Mouse (Mus musculus) lung, adult 2 months (tissue): ENCODE data around the gene Rep15.

Source experiments
- CTCF ChIP-seq: fragments of 200-500 bp; IDR thresholded peaks from 2 replicates; pipeline ENCODE4 v1.5.1; 2011; ENCODE audit warnings: mild to moderate bottlenecking, low read length, control low read depth; ENCODE audit not compliant: insufficient read depth
- POLR2A ChIP-seq: fragments of 200-500 bp; IDR thresholded peaks from 2 replicates; pipeline ENCODE4 v1.6.1; 2011; ENCODE audit warnings: low read depth, mild to moderate bottlenecking, control low read depth, low read length, borderline replicate concordance; ENCODE audit errors: extremely low read depth

DNA sequence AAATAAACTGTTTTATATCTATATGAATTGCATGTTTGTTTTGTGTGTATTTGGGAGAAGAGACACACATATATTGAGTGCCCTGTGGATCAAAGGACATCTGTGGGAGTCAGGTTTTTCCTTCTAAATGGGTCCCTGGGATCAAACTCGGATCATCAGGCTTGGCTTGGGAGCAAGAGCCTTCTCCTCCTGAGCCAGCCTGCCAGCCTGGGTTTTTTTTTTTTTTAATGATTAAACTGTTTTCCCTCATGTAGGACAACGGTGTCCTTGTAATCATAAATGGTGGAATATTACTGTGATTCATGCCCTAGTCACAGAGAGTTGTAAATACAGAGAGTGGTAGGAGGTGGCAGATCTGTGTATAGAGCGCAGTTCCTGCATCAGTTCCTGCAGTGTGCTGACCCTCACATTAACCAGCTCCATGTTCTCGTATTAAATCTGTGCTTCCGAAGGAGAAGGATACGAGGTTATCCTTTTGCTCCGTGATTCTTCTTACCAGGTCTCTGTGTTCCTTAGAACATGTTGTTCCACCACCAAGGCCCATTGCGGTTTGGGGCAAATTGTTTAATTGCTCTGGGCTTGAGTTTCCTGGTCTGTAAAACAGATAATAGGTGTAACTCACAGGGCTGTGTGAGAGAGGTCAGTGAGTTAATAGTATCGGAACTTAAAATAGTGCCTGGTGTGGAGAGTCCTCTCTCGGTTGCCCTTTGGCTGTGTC lies 32.0 kb downstream of the Rep15 start:
- TF ChIP-seq CTCF = no peak
- TF ChIP-seq POLR2A = no peak
